Mouse (Mus musculus) spleen, adult 2 months (tissue): ENCODE data around the gene 9530077C05Rik. TPM values are rescaled to one million over a fixed set of nuclear protein-coding genes. Genes with fewer than 3 reads are reported as not detected.
A peak's percentile ranks its signal among the peaks of the same experiment; 100 is the strongest.

Experiments used
- DNase-seq, 2 experiments: peaks; one replicate each; pipeline versions ENCODE4 v3.0.0 to v3.0.0-alpha.2; 2012 to 2021; ENCODE audit warnings: low spot score in 2 of 2, low read depth in 1 of 2
- H3K27ac ChIP-seq: fragments of 200-500 bp; 2 replicates; pipeline ENCODE4 v1.5.1; 2012; ENCODE audit warnings: low read length, inconsistent platforms; ENCODE audit not compliant: insufficient read depth
- H3K27me3 ChIP-seq: fragments of 200-500 bp; 2 replicates; pipeline ENCODE4 v1.6.1; 2012; ENCODE audit warnings: mild to moderate bottlenecking, moderate library complexity, low read length, inconsistent platforms; ENCODE audit not compliant: control insufficient read depth, insufficient read depth
- H3K36me3 ChIP-seq: fragments of 200-500 bp; 2 replicates; pipeline ENCODE4 v1.6.1; 2012; ENCODE audit warnings: mild to moderate bottlenecking, low read length, inconsistent platforms; ENCODE audit not compliant: control insufficient read depth, insufficient read depth
- H3K4me1 ChIP-seq: fragments of 200-500 bp; 2 replicates; pipeline ENCODE4 v1.6.1; 2011; ENCODE audit warnings: inconsistent platforms; ENCODE audit not compliant: control insufficient read depth, insufficient read depth, insufficient read length
- H3K4me3 ChIP-seq: fragments of 200-500 bp; 2 replicates; pipeline ENCODE4 v1.5.1; 2011; ENCODE audit warnings: mild to moderate bottlenecking, inconsistent platforms; ENCODE audit not compliant: insufficient read depth, insufficient read length; ENCODE audit errors: extremely low read depth
- CTCF ChIP-seq: fragments of 200-500 bp; IDR thresholded peaks from 2 replicates; pipeline ENCODE4 v1.5.1; 2011; ENCODE audit warnings: mild to moderate bottlenecking, inconsistent platforms; ENCODE audit not compliant: insufficient read depth, insufficient read length, insufficient replicate concordance; ENCODE audit errors: extremely low read depth
- POLR2A ChIP-seq: fragments of 200-500 bp; IDR thresholded peaks from 2 replicates; pipeline ENCODE4 v1.6.1; 2011; ENCODE audit warnings: low read depth, low read length, inconsistent platforms
- WGBS: fragments of 180-500 bp; shearing (Covaris S2); methylation state at CpG from one replicate; pipeline ENCODE4 v1.1.7; 2018; 5-methylcytosine and 5-hydroxymethylcytosine counted together
- polyA plus RNA-seq: library from polyadenylated mRNA; depleted of rRNA; stranded (reverse); fragments of >200 nt; gene quantifications from 2 replicates; pipeline ENCODE4 v1.2.3, GENCODE M21; 2012; rRNA removed

9530077C05Rik gene
- polyA plus RNA-seq: 0.21 and 0.36 TPM in 2 replicates

GRCm38 (mm10) chr9:22411002-22411857, at the start of gene 9530077C05Rik:
TSS of gene 9530077C05Rik (plus strand) at chr9:22411513.
- Histone ChIP-seq H3K4me1 (peaks cover 4% of the 10 kb centered on the region; the same call in 1 of the 2 replicates), H3K27me3 (no peaks in the 10 kb centered on the region), H3K36me3 (no peaks in the 10 kb centered on the region), H3K27ac (no peak within 1 kb of the TSS), H3K4me3 (peak within 1 kb of the TSS; percentile 61)
- TF ChIP-seq POLR2A (no peak), CTCF (peak; percentile 83)
- DNase-seq: peak; percentile 80 to 94
- 2% methylated on average over 43 of the region's 43 CpGs for WGBS

- TF ChIP-seq POLR2A (no peak), CTCF (no peak)
- Histone ChIP-seq H3K27me3 (no peaks in the 10 kb centered on the region), H3K4me3 (no peak overlapping the region), H3K27ac (no peak overlapping the region), H3K36me3 (peaks cover 1% of the 10 kb centered on the region; the same call in 1 of the 2 replicates), H3K4me1 (no peaks in the 10 kb centered on the region)
- WGBS: 74% methylated on average over 2 of the region's 2 CpGs
- DNase-seq: no peak
Measured at GRCm38 (mm10) chr9:22366221-22366620, 45.1 kb upstream of the 9530077C05Rik start.

GRCm38 (mm10) chr9:22366621-22367020, 44.7 kb upstream of the 9530077C05Rik start:
- H3K4me3 ChIP-seq: no peak overlapping the region
- no peak overlapping the region for H3K27ac ChIP-seq

GRCm38 (mm10) chr9:22368030-22368429, 43.3 kb upstream of the 9530077C05Rik start:
- no peak for DNase-seq
- 82% methylated on average over 6 of the region's 6 CpGs for WGBS
- Histone ChIP-seq H3K27me3 (no peaks in the 10 kb centered on the region), H3K36me3 (no peaks in the 10 kb centered on the region), H3K27ac (no peak overlapping the region), H3K4me1 (no peaks in the 10 kb centered on the region), H3K4me3 (no peak overlapping the region)
- TF ChIP-seq POLR2A: no peak
- no peak for TF ChIP-seq CTCF

More at GRCm38 (mm10) chr9:22366621-22367020, 44.7 kb upstream of the 9530077C05Rik start:
- Histone ChIP-seq H3K27me3 (no peaks in the 10 kb centered on the region), H3K4me1 (no peaks in the 10 kb centered on the region), H3K36me3 (peaks cover 1% of the 10 kb centered on the region; the same call in 1 of the 2 replicates)
- TF ChIP-seq CTCF (no peak), POLR2A (no peak)
- DNase-seq: no peak
- 76% methylated on average over 10 of the region's 10 CpGs for WGBS

GRCm38 (mm10) chr9:22372760-22373159, 38.6 kb upstream of the 9530077C05Rik start:
- Histone ChIP-seq H3K4me3 (no peak overlapping the region), H3K36me3 (no peaks in the 10 kb centered on the region), H3K4me1 (no peaks in the 10 kb centered on the region), H3K27me3 (no peaks in the 10 kb centered on the region), H3K27ac (no peak overlapping the region)
- 98% methylated on average over 4 of the region's 4 CpGs for WGBS
- DNase-seq: no peak
- TF ChIP-seq CTCF (peak; percentile 4; the same call in 1 of the 2 replicates), POLR2A (no peak)

- Histone ChIP-seq H3K4me3 (no peak overlapping the region), H3K27ac (no peak overlapping the region), H3K4me1 (no peaks in the 10 kb centered on the region), H3K27me3 (no peaks in the 10 kb centered on the region), H3K36me3 (no peaks in the 10 kb centered on the region)
- no peak for TF ChIP-seq POLR2A
- TF ChIP-seq CTCF: no peak
- WGBS: 97% methylated on average over 5 of the region's 5 CpGs
- DNase-seq: no peak
Measured at GRCm38 (mm10) chr9:22376086-22376485, 35.2 kb upstream of the 9530077C05Rik start.

GRCm38 (mm10) chr9:22385890-22386289, 25.4 kb upstream of the 9530077C05Rik start:
- H3K27me3 ChIP-seq: no peaks in the 10 kb centered on the region
- TF ChIP-seq POLR2A (no peak), CTCF (no peak)
- H3K36me3 ChIP-seq: no peaks in the 10 kb centered on the region
- no peak for DNase-seq
- H3K4me1 ChIP-seq: no peaks in the 10 kb centered on the region; the same call in 1 of the 2 replicates
- 66% methylated on average over 2 of the region's 2 CpGs for WGBS
- no peak overlapping the region for H3K27ac ChIP-seq
- H3K4me3 ChIP-seq: no peak overlapping the region
